Mouse (Mus musculus) liver, embryonic 16.5 days (tissue): ENCODE measurements around the gene Pcca. TPM values are rescaled to one million over a fixed set of nuclear protein-coding genes. Genes with fewer than 3 reads are reported as not detected.

Source experiments
- ATAC-seq: fragments of 200-750 bp; cut with Nextera tagmentation; 2 replicates; pipeline ENCODE4 v1.8.0; 2017; ENCODE audit warnings: low read depth, mild to moderate bottlenecking, moderate number of reproducible peaks, moderate library complexity
- H3K27ac ChIP-seq: fragments of 300-500 bp; sonication (generic); 2 replicates; pipeline ENCODE4 v1.5.1; 2014; ENCODE audit warnings: mild to moderate bottlenecking, low read length
- H3K27me3 ChIP-seq: fragments of 300-500 bp; sonication (generic); 2 replicates; pipeline ENCODE4 v1.6.1; 2014; ENCODE audit warnings: low read depth, low read length, mixed read lengths; ENCODE audit not compliant: control insufficient read depth, insufficient read depth
- H3K36me3 ChIP-seq: fragments of 300-500 bp; sonication (generic); 2 replicates; pipeline ENCODE4 v1.6.1; 2014; ENCODE audit warnings: mild to moderate bottlenecking; ENCODE audit not compliant: control insufficient read depth, insufficient read depth
- H3K4me1 ChIP-seq: fragments of 300-500 bp; sonication (generic); 2 replicates; pipeline ENCODE4 v1.6.1; 2014; ENCODE audit warnings: low read depth, low read length, mixed read lengths; ENCODE audit not compliant: control insufficient read depth
- H3K4me2 ChIP-seq: fragments of 300-500 bp; sonication (generic); 2 replicates; pipeline ENCODE4 v1.6.1; 2014; ENCODE audit warnings: low read depth, low read length, mixed read lengths
- H3K4me3 ChIP-seq: fragments of 300-500 bp; sonication (generic); 2 replicates; pipeline ENCODE4 v1.5.1; 2014; ENCODE audit warnings: low read depth, mild to moderate bottlenecking, low read length
- H3K9ac ChIP-seq: fragments of 300-500 bp; sonication (generic); 2 replicates; pipeline ENCODE4 v1.6.1; 2014; ENCODE audit warnings: low read depth, low read length
- H3K9me3 ChIP-seq: fragments of 300-500 bp; sonication (generic); replicated peaks from 2 replicates; pipeline ENCODE4 v1.6.1; 2016; ENCODE audit warnings: low read length; ENCODE audit not compliant: control insufficient read depth
- WGBS: fragments of 180-500 bp; shearing (Covaris S2); extraction: QIAGEN DNeasy Blood & Tissue Kit; methylation state at CpG from one replicate; pipeline ENCODE4 v1.1.7; 2014; ENCODE audit not compliant: insufficient replicate concordance; 5-methylcytosine and 5-hydroxymethylcytosine counted together
- polyA plus RNA-seq: library from polyadenylated mRNA; unstranded; fragments of >200 nt; fragmentation: Nextera tagmentation; extraction: Ambion mirVana; gene quantifications from 2 replicates; pipeline ENCODE4 v1.2.1, GENCODE M21; 2015

Pcca gene
- polyA plus RNA-seq, 1 experiment from 2014 or later = 17.7 TPM

GRCm38 (mm10) chr14:122730921-122731551 lies 196.9 kb downstream of the Pcca start:
- Histone ChIP-seq H3K4me3 (no peak overlapping the region), H3K9me3 (no peaks in the 10 kb centered on the region), H3K4me1 (no peaks in the 10 kb centered on the region), H3K4me2 (no peak overlapping the region), H3K9ac (no peak overlapping the region), H3K27me3 (no peaks in the 10 kb centered on the region), H3K36me3 (no peaks in the 10 kb centered on the region), H3K27ac (no peak overlapping the region)
- 66% methylated on average over 4 of the region's 4 CpGs for whole genome bisulfite sequencing
- ATAC-seq = no peak

- ATAC-seq = no peak
- Histone ChIP-seq H3K27me3 (no peaks in the 10 kb centered on the region), H3K4me3 (no peak overlapping the region), H3K4me1 (no peaks in the 10 kb centered on the region), H3K36me3 (no peaks in the 10 kb centered on the region), H3K4me2 (no peak overlapping the region), H3K9ac (no peak overlapping the region), H3K9me3 (no peaks in the 10 kb centered on the region), H3K27ac (no peak overlapping the region)
These were observed 202.7 kb downstream of the Pcca start for GRCm38 (mm10) chr14:122736806-122737205.

GRCm38 (mm10) chr14:122747860-122748842 lies 214.0 kb downstream of the Pcca start:
- no peaks in the 10 kb centered on the region for H3K9me3 ChIP-seq
- H3K27ac ChIP-seq = no peak overlapping the region
- no peak for ATAC-seq
- 58% methylated on average over 3 of the region's 3 CpGs for WGBS
- no peak overlapping the region for H3K9ac ChIP-seq
- no peaks in the 10 kb centered on the region for H3K36me3 ChIP-seq
- no peaks in the 10 kb centered on the region for H3K27me3 ChIP-seq
- H3K4me2 ChIP-seq = no peak overlapping the region
- no peaks in the 10 kb centered on the region for H3K4me1 ChIP-seq
- H3K4me3 ChIP-seq = no peak overlapping the region

GRCm38 (mm10) chr14:122751552-122751951 lies 217.4 kb downstream of the Pcca start:
- 69% methylated on average over 1 of the region's 1 CpGs for WGBS
- ATAC-seq = no peak
- H3K9me3 ChIP-seq = no peaks in the 10 kb centered on the region

GRCm38 (mm10) chr14:122753278-122753677 lies 219.2 kb downstream of the Pcca start:
- H3K9ac ChIP-seq = no peak overlapping the region
- no peak for ATAC-seq
- no peak overlapping the region for H3K27ac ChIP-seq
- no peaks in the 10 kb centered on the region for H3K4me1 ChIP-seq
- WGBS = 63% methylated on average over 2 of the region's 2 CpGs
- H3K36me3 ChIP-seq = no peaks in the 10 kb centered on the region
- no peak overlapping the region for H3K4me3 ChIP-seq
- no peak overlapping the region for H3K4me2 ChIP-seq
- H3K9me3 ChIP-seq = no peaks in the 10 kb centered on the region
- H3K27me3 ChIP-seq = no peaks in the 10 kb centered on the region

More at GRCm38 (mm10) chr14:122751552-122751951, 217.4 kb downstream of the Pcca start:
- H3K36me3 ChIP-seq = no peaks in the 10 kb centered on the region
- no peaks in the 10 kb centered on the region for H3K27me3 ChIP-seq
- no peak overlapping the region for H3K27ac ChIP-seq
- H3K4me1 ChIP-seq = no peaks in the 10 kb centered on the region
- H3K4me3 ChIP-seq = no peak overlapping the region
- H3K4me2 ChIP-seq = no peak overlapping the region
- no peak overlapping the region for H3K9ac ChIP-seq

- H3K27ac ChIP-seq = no peak overlapping the region
- H3K4me1 ChIP-seq = no peaks in the 10 kb centered on the region
- no peaks in the 10 kb centered on the region for H3K36me3 ChIP-seq
- ATAC-seq = no peak
- no peak overlapping the region for H3K9ac ChIP-seq
- no peak overlapping the region for H3K4me2 ChIP-seq
- no peaks in the 10 kb centered on the region for H3K27me3 ChIP-seq
- H3K9me3 ChIP-seq = no peaks in the 10 kb centered on the region
- H3K4me3 ChIP-seq = no peak overlapping the region
- 66% methylated on average over 3 of the region's 3 CpGs for WGBS
These were observed 220.2 kb downstream of the Pcca start for GRCm38 (mm10) chr14:122754311-122754710.

- no peak for ATAC-seq
- WGBS = 78% methylated on average over 13 of the region's 13 CpGs
- no peak overlapping the region for H3K27ac ChIP-seq
These were observed 221.4 kb downstream of the Pcca start for GRCm38 (mm10) chr14:122755559-122755958.

GRCm38 (mm10) chr14:122756671-122757070 lies 222.5 kb downstream of the Pcca start:
- WGBS = 75% methylated on average over 1 of the region's 1 CpGs
- Histone ChIP-seq H3K4me2 (no peak overlapping the region), H3K9ac (no peak overlapping the region), H3K4me3 (no peak overlapping the region), H3K4me1 (no peaks in the 10 kb centered on the region), H3K9me3 (no peaks in the 10 kb centered on the region), H3K27me3 (no peaks in the 10 kb centered on the region), H3K27ac (no peak overlapping the region), H3K36me3 (no peaks in the 10 kb centered on the region)
- no peak for ATAC-seq

More at GRCm38 (mm10) chr14:122755559-122755958, 221.4 kb downstream of the Pcca start:
- Histone ChIP-seq H3K9ac (no peak overlapping the region), H3K4me3 (no peak overlapping the region), H3K4me2 (no peak overlapping the region), H3K4me1 (no peaks in the 10 kb centered on the region), H3K27me3 (no peaks in the 10 kb centered on the region), H3K36me3 (no peaks in the 10 kb centered on the region), H3K9me3 (no peaks in the 10 kb centered on the region)

GRCm38 (mm10) chr14:122759890-122760289 lies 225.8 kb downstream of the Pcca start:
- no peak for ATAC-seq
- no peaks in the 10 kb centered on the region for H3K27me3 ChIP-seq
- no peaks in the 10 kb centered on the region for H3K9me3 ChIP-seq
- no peaks in the 10 kb centered on the region for H3K36me3 ChIP-seq
- H3K4me3 ChIP-seq = no peak overlapping the region
- no peak overlapping the region for H3K27ac ChIP-seq
- H3K4me1 ChIP-seq = no peaks in the 10 kb centered on the region
- WGBS = 53% methylated on average over 3 of the region's 3 CpGs
- H3K4me2 ChIP-seq = no peak overlapping the region
- no peak overlapping the region for H3K9ac ChIP-seq
